Mouse (Mus musculus) adrenal gland, adult 10 weeks (tissue): ENCODE measurements around the gene Desi2. TPM values are rescaled to one million over a fixed set of nuclear protein-coding genes. Genes with fewer than 3 reads are reported as not detected.

Experiments
- polyA plus RNA-seq: library from polyadenylated mRNA; stranded (reverse); fragments of 350-450 nt; fragmentation: Illumina TruSeq; extraction: RNeasy Lipid Tissue Mini Kit (QIAGEN cat#74804); gene quantifications from one replicate; pipeline ENCODE4 v1.2.3, GENCODE M21; 2014; ENCODE audit warnings: low read depth, low replicate concordance

The Desi2 gene
- 68.5 TPM for polyA plus RNA-seq

GRCm38 (mm10) chr1:178187216-178187791 lies at the start of gene Desi2:
TSS of gene Desi2 (plus strand) at chr1:178187417.

Other genes starting within 250 kb of the Desi2 start
- gene Catspere2, start 204.0 kb upstream of the Desi2 start, polyA plus RNA-seq = 10.0 TPM
- gene Cox20, start 131.7 kb downstream of the Desi2 start, polyA plus RNA-seq = 890 TPM
- gene Hnrnpu, start 150.4 kb downstream of the Desi2 start, polyA plus RNA-seq = 1,030 TPM
- gene Efcab2, start 218.7 kb downstream of the Desi2 start, polyA plus RNA-seq = 13.3 TPM